Mouse (Mus musculus): ENCODE results near the gene Yy1.

DNA sequence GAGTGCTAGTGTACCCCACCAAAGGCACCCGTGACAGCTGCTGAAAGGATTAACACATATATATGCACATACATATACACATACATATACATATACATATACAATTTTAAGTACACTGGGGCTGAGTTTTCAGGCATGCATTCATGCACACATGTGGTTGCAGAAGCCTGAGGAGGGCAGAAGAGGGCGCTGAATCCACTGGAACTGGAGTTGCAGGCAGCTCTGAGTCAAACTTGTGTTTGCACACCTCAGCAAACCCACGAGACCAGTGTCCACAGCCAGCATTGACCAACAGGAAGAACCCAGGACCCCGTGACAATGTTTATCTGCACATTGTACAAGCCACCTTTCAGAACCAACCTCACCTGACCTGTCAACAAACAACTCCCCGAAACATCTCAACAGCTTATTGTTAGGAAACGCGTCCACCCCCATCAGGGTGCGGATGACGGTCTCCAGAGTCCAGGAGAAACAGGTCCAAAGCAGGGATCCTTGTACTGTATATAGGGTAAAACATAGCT is 32.2 kb upstream of the Yy1 start:
- TF ChIP-seq MYOG (IDR thresholded peaks at IDR 0.05; ENCODE audit: control insufficient read depth, extremely low read depth, insufficient read length): no peak
- peak; percentile 11 for TF ChIP-seq CTCF (IDR thresholded peaks at IDR 0.05; ENCODE audit: control insufficient read depth, insufficient read depth, insufficient read length)
- no peak for TF ChIP-seq CEBPB (IDR thresholded peaks at IDR 0.05; ENCODE audit: low read depth)
- TF ChIP-seq USF1 (IDR thresholded peaks at IDR 0.05; ENCODE audit: low read depth): no peak
- TF ChIP-seq MAX (IDR thresholded peaks at IDR 0.05): no peak
- no peak for TF ChIP-seq FOSL1 (IDR thresholded peaks at IDR 0.05; ENCODE audit: insufficient read depth, low read length, poor library complexity, severe bottlenecking)

Measured in C2C12 (cell line).